Mouse (Mus musculus) right cerebral cortex, postnatal 25 days (tissue): ENCODE data around the gene Defb20.

Experiments used
- DNase-seq: peaks from one replicate; pipeline ENCODE4 v3.0.0; 2022

Defb20 gene

GRCm38 (mm10) chr2:152500204-152500862 is 23.5 kb downstream of the Defb20 start:
- DNase-seq: no peak

DNA sequence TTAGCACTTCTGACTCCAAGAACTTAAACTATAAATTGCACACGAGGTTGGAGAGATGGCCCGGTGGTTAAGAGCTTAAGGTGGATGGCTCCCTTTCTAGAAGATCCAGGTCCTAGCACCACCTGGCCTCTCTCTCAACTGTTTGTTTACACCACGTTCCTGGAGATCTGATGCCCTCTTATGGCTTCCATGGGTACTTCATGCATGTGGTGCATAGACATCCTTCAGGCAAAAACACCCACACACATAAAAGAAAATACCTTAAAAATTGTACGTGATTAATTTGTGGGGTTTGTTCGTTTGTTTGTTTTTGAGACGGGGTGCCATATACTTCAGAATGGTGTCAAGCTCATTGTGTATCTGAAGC is 24.0 kb downstream of the Defb20 start:
- no peak for DNase-seq

- DNase-seq: no peak
Measured at GRCm38 (mm10) chr2:152503950-152504349, 27.1 kb downstream of the Defb20 start.

GRCm38 (mm10) chr2:152511592-152511991 is 34.7 kb downstream of the Defb20 start, which contains the start of gene Defb26:
Gene Defb26 (minus strand): TSS chr2:152511692.
- DNase-seq: no peak

DNA sequence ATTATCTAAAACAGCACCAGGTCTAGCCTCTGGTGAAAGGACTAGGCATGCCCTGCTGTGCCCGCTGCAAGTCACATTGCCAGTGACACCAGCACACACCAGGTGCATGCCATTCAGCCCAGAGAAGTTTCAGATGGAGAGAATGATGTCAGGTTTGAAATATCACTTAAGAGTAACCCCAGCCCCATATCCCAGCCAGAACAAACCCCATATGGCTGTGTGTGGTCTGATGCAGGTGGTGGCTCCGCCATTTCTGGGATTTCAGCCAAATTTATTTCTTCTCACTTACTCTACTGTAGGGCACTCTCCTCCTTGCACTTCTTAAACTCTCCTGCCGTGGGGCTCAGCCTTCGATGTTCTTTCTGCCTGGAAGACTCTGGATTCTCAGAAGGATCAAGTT is 39.2 kb downstream of the Defb20 start:
- DNase-seq: no peak

DNA sequence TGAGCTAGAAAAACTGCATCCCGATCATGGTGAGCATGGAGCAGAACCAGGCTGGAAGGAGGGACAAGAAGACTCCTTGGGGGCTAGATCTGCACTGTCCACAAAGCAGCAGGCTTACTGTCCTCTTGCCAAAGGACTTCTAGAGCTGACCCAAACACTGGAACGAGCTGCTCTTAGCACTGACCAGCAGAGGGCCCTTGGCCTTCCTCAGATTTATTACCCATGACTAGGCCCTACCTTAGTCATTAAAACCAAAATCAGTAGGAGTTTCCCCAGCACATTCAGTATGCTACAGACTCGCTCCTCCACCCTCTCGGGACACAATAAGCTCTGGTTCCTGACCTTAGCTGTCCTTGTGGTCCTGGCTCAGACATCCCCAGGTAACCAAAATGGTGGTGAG is 41.1 kb downstream of the Defb20 start, which contains the start of gene Defb28:
Gene Defb28 (plus strand): TSS at position 275 of the 400 bp plus-strand sequence.
- no peak for DNase-seq
